In genomic region chr1:180905307-180905706, GRCm38 (mm10) we compare ENCODE assay signal across 10 mouse cellular contexts. TPM values are rescaled to one million over a fixed set of nuclear protein-coding genes. Genes with fewer than 3 reads are reported as not detected.
DNase-seq lines count a peak whose midpoint lies in the region; ATAC-seq lines count a peak whose summit lies in the region.
"Had no signal": no experiment of that assay in that cellular context is flagged by ENCODE, and none has a peak within 500 bp of the region (broad histone marks: within the 10 kb centered on the region; RNA-seq: fewer than 3 reads in every experiment).

No protein-coding gene starts in this region.

- peaks cover 25% of the 10 kb centered on the region for H3K4me1 ChIP-seq in kidney, embryonic 15.5 days
- peaks cover 15% of the 10 kb centered on the region for H3K4me1 ChIP-seq in embryonic facial prominence, embryonic 15.5 days
- H3K4me1 ChIP-seq in limb, embryonic 12.5 days (replicated peaks), result peaks cover 15% of the 10 kb centered on the region
- peaks cover 24% of the 10 kb centered on the region for H3K4me1 ChIP-seq in neural tube, embryonic 15.5 days

- WGBS in kidney, embryonic 15.5 days, result 64% methylated on average over 6 of the region's 6 CpGs
- WGBS in embryonic facial prominence, embryonic 15.5 days, result 59% methylated on average over 6 of the region's 6 CpGs
- WGBS in limb, embryonic 12.5 days, result 67% methylated on average over 6 of the region's 6 CpGs
- WGBS in neural tube, embryonic 15.5 days, result 71% methylated on average over 6 of the region's 6 CpGs

- peak overlapping the region; percentile 85 for H3K4me3 ChIP-seq in kidney, embryonic 15.5 days (replicated peaks)
- peak overlapping the region; percentile 83 for H3K4me3 ChIP-seq in embryonic facial prominence, embryonic 15.5 days (replicated peaks)
- H3K4me3 ChIP-seq in limb, embryonic 12.5 days (replicated peaks), result peak overlapping the region; percentile 91
- peak overlapping the region; percentile 98 for H3K4me3 ChIP-seq in neural tube, embryonic 15.5 days (replicated peaks)

- peaks cover 33% of the 10 kb centered on the region for H3K36me3 ChIP-seq in kidney, embryonic 15.5 days
- H3K36me3 ChIP-seq in embryonic facial prominence, embryonic 15.5 days, result peaks cover 24% of the 10 kb centered on the region
- peaks cover 42% of the 10 kb centered on the region for H3K36me3 ChIP-seq in limb, embryonic 12.5 days
- peaks cover 26% of the 10 kb centered on the region for H3K36me3 ChIP-seq in neural tube, embryonic 15.5 days

- H3K27me3 ChIP-seq in kidney, embryonic 15.5 days, result no peaks in the 10 kb centered on the region
- H3K27me3 ChIP-seq in embryonic facial prominence, embryonic 15.5 days, result no peaks in the 10 kb centered on the region
- H3K27me3 ChIP-seq in limb, embryonic 12.5 days, result no peaks in the 10 kb centered on the region
- H3K27me3 ChIP-seq in neural tube, embryonic 15.5 days (replicated peaks), result no peaks in the 10 kb centered on the region

- no peak for ATAC-seq in kidney, embryonic 15.5 days (replicated peaks; ENCODE audit: low FRiP score)
- no peak for ATAC-seq in embryonic facial prominence, embryonic 15.5 days (ENCODE audit: insufficient number of reproducible peaks, low FRiP score, low TSS enrichment, low read depth)
- ATAC-seq in limb, embryonic 12.5 days (ENCODE audit: insufficient number of reproducible peaks, insufficient read depth, low FRiP score, low TSS enrichment, low read depth), result no peak
- no peak for ATAC-seq in neural tube, embryonic 15.5 days (ENCODE audit: low FRiP score)

- peak overlapping the region; percentile 82 for H3K4me2 ChIP-seq in kidney, embryonic 15.5 days
- peak overlapping the region; percentile 77 for H3K4me2 ChIP-seq in embryonic facial prominence, embryonic 15.5 days (replicated peaks)
- H3K4me2 ChIP-seq in limb, embryonic 12.5 days, result peak overlapping the region; percentile 86
- peak overlapping the region; percentile 85 for H3K4me2 ChIP-seq in neural tube, embryonic 15.5 days

- intact Hi-C loops in left cerebral cortex, postnatal 14 days (cut with DNase I), result no loop called here

- peak overlapping the region; percentile 93 for H3K9ac ChIP-seq in kidney, embryonic 15.5 days
- 0 out of 2 replicates have a peak overlapping the region, but pooled peaks have one; percentile 95 for H3K9ac ChIP-seq in embryonic facial prominence, embryonic 15.5 days
- peak overlapping the region; percentile 94 for H3K9ac ChIP-seq in limb, embryonic 12.5 days (replicated peaks)
- peak overlapping the region; percentile 98 for H3K9ac ChIP-seq in neural tube, embryonic 15.5 days (replicated peaks)

- DNase-seq in kidney, postnatal 10 days, result no peak
- no peak for DNase-seq in urinary bladder, postnatal 25 days (ENCODE audit: low spot score)
- DNase-seq in left cerebral cortex, postnatal 14 days (ENCODE audit: low spot score in 2 of 2), result no peak
- DNase-seq in layer of hippocampus, postnatal 14 days (ENCODE audit: low spot score in 2 of 2), result no peak
- DNase-seq: cerebellum, postnatal 36 days; right cerebral cortex, adult 18-20 months had no signal

- H3K27ac ChIP-seq in kidney, embryonic 15.5 days, result no peak overlapping the region
- H3K27ac ChIP-seq in embryonic facial prominence, embryonic 15.5 days (replicated peaks), result no peak overlapping the region
- no peak overlapping the region for H3K27ac ChIP-seq in limb, embryonic 12.5 days
- no peak overlapping the region for H3K27ac ChIP-seq in neural tube, embryonic 15.5 days (replicated peaks)

- no peaks in the 10 kb centered on the region for H3K9me3 ChIP-seq in kidney, embryonic 15.5 days (replicated peaks)
- no peaks in the 10 kb centered on the region for H3K9me3 ChIP-seq in embryonic facial prominence, embryonic 15.5 days (replicated peaks)
- no peaks in the 10 kb centered on the region for H3K9me3 ChIP-seq in limb, embryonic 12.5 days
- H3K9me3 ChIP-seq in neural tube, embryonic 15.5 days (replicated peaks), result no peaks in the 10 kb centered on the region

RNA-seq across cellular contexts. Expression of gene Pycr2, which starts 1.2 kb away (rescaled TPM):
- 96.2 and 103 TPM in 2 replicates for polyA plus RNA-seq in kidney, embryonic 15.5 days (2015; fragmentation: Nextera tagmentation; extraction: Ambion mirVana)
- polyA plus RNA-seq in embryonic facial prominence, embryonic 15.5 days (2015; fragmentation: Nextera tagmentation; extraction: Ambion mirVana), result 96.9 and 105 TPM in 2 replicates
- polyA plus RNA-seq in limb, embryonic 12.5 days (2016; fragmentation: Nextera tagmentation; extraction: Ambion mirVana), result 120 and 125 TPM in 2 replicates
- 73.7 and 80.6 TPM in 2 replicates for polyA plus RNA-seq in neural tube, embryonic 15.5 days (2015; fragmentation: Nextera tagmentation; extraction: Ambion mirVana)
- 10 to 100 TPM; 29.3 to 30.6 TPM for total RNA-seq in left cerebral cortex, postnatal 14 days (2021)
- 10 to 100 TPM; 41.5 to 43.4 TPM for total RNA-seq in layer of hippocampus, postnatal 14 days (2021)

RNA-seq across cellular contexts. Expression of gene Lefty2, which starts 12.4 kb away (rescaled TPM):
- 0.12 TPM in 1 of 2 replicates, not detected in the other for polyA plus RNA-seq in kidney, embryonic 15.5 days (2015; fragmentation: Nextera tagmentation; extraction: Ambion mirVana)
- polyA plus RNA-seq in embryonic facial prominence, embryonic 15.5 days (2015; fragmentation: Nextera tagmentation; extraction: Ambion mirVana), result 0.24 and 0.32 TPM in 2 replicates
- 0.18 TPM in 1 of 2 replicates, not detected in the other for polyA plus RNA-seq in limb, embryonic 12.5 days (2016; fragmentation: Nextera tagmentation; extraction: Ambion mirVana)
- polyA plus RNA-seq in neural tube, embryonic 15.5 days (2015; fragmentation: Nextera tagmentation; extraction: Ambion mirVana), result 1.9 and 3.0 TPM in 2 replicates
- 1 to 10 TPM; 2.0 to 4.9 TPM for total RNA-seq in left cerebral cortex, postnatal 14 days (2021)
- 1 to 10 TPM; 5.1 to 5.2 TPM for total RNA-seq in layer of hippocampus, postnatal 14 days (2021)

RNA-seq across cellular contexts. Expression of gene Lefty1, which starts 29.5 kb away (rescaled TPM):
- polyA plus RNA-seq in kidney, embryonic 15.5 days (2015; fragmentation: Nextera tagmentation; extraction: Ambion mirVana), result 1.3 TPM in 2 replicates
- polyA plus RNA-seq in embryonic facial prominence, embryonic 15.5 days (2015; fragmentation: Nextera tagmentation; extraction: Ambion mirVana), result 4.0 and 4.6 TPM in 2 replicates
- 0.36 and 0.76 TPM in 2 replicates for polyA plus RNA-seq in limb, embryonic 12.5 days (2016; fragmentation: Nextera tagmentation; extraction: Ambion mirVana)
- 0.22 and 0.23 TPM in 2 replicates for polyA plus RNA-seq in neural tube, embryonic 15.5 days (2015; fragmentation: Nextera tagmentation; extraction: Ambion mirVana)
- 1 to 10 TPM in 1 of 2 experiments, under 1 TPM in 1; 0.37 to 1.9 TPM for total RNA-seq in left cerebral cortex, postnatal 14 days (2021)
- 1 to 10 TPM; 7.2 to 9.3 TPM for total RNA-seq in layer of hippocampus, postnatal 14 days (2021)

RNA-seq across cellular contexts. Expression of gene Tmem63a, which starts 36.8 kb away (rescaled TPM):
- polyA plus RNA-seq in kidney, embryonic 15.5 days (2015; fragmentation: Nextera tagmentation; extraction: Ambion mirVana), result 10.2 and 12.5 TPM in 2 replicates
- 17.3 and 18.5 TPM in 2 replicates for polyA plus RNA-seq in embryonic facial prominence, embryonic 15.5 days (2015; fragmentation: Nextera tagmentation; extraction: Ambion mirVana)
- polyA plus RNA-seq in limb, embryonic 12.5 days (2016; fragmentation: Nextera tagmentation; extraction: Ambion mirVana), result 12.1 and 13.4 TPM in 2 replicates
- polyA plus RNA-seq in neural tube, embryonic 15.5 days (2015; fragmentation: Nextera tagmentation; extraction: Ambion mirVana), result 2.5 and 5.4 TPM in 2 replicates
- total RNA-seq in left cerebral cortex, postnatal 14 days (2021), result 1 to 10 TPM; 8.8 to 9.3 TPM
- 10 to 100 TPM in 1 of 2 experiments, 1 to 10 TPM in 1; 8.6 to 11.5 TPM for total RNA-seq in layer of hippocampus, postnatal 14 days (2021)

RNA-seq across cellular contexts. Expression of gene Sde2, which starts 54.4 kb away (rescaled TPM):
- polyA plus RNA-seq in kidney, embryonic 15.5 days (2015; fragmentation: Nextera tagmentation; extraction: Ambion mirVana), result 37.0 and 38.7 TPM in 2 replicates
- polyA plus RNA-seq in embryonic facial prominence, embryonic 15.5 days (2015; fragmentation: Nextera tagmentation; extraction: Ambion mirVana), result 37.5 and 38.9 TPM in 2 replicates
- 47.0 and 47.6 TPM in 2 replicates for polyA plus RNA-seq in limb, embryonic 12.5 days (2016; fragmentation: Nextera tagmentation; extraction: Ambion mirVana)
- polyA plus RNA-seq in neural tube, embryonic 15.5 days (2015; fragmentation: Nextera tagmentation; extraction: Ambion mirVana), result 28.0 and 30.8 TPM in 2 replicates
- 10 to 100 TPM; 20.9 to 24.2 TPM for total RNA-seq in left cerebral cortex, postnatal 14 days (2021)
- total RNA-seq in layer of hippocampus, postnatal 14 days (2021), result 10 to 100 TPM; 21.2 to 22.8 TPM
